Mouse (Mus musculus) brown adipose tissue, adult 24 weeks (tissue): ENCODE measurements around the gene Fyn. TPM values are rescaled to one million over a fixed set of nuclear protein-coding genes. Genes with fewer than 3 reads are reported as not detected.
A peak's percentile ranks its signal among the peaks of the same experiment; 100 is the strongest.

Experiments used
- H3K27ac ChIP-seq: fragments of 200-500 bp; replicated peaks from 2 replicates; pipeline ENCODE4 v1.5.1; 2012; ENCODE audit warnings: low read depth, mild to moderate bottlenecking, low read length
- H3K4me1 ChIP-seq: fragments of 200-500 bp; 2 replicates; pipeline ENCODE4 v1.6.1; 2012; ENCODE audit warnings: low read length, mixed read lengths; ENCODE audit not compliant: control insufficient read depth, insufficient read depth, insufficient read length
- H3K4me3 ChIP-seq: fragments of 200-500 bp; 2 replicates; pipeline ENCODE4 v1.5.1; 2012; ENCODE audit warnings: low read depth, mild to moderate bottlenecking, low read length, moderate library complexity; ENCODE audit not compliant: insufficient read depth
- polyA plus RNA-seq: library from polyadenylated mRNA; stranded (reverse); fragments of >200 nt; gene quantifications from 2 replicates; pipeline ENCODE4 v1.2.4, GENCODE M21; 2012; ENCODE audit not compliant: missing spikeins, insufficient read depth, insufficient read length

The Fyn gene
- polyA plus RNA-seq, 1 experiment, result 7.6 TPM

DNA sequence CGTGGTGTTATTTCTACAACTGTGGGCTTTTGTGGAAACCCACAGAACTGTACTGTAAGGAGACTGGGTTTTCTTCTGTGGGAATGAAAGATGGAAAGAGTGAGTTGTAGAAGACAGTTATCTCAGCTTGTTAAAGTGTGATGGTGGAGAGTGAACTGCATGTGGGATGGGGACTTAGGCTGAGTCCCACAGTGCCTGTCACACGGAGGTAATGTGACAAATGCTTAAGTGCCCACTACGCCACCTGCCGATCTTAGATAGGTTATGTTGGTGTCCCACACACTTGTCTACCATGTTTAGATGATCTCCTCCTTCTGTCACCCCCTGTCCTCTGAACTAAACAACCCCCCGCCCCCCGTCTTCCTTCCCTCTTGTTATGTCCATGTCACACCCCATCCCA is 88.1 kb downstream of the Fyn start:
- no peak overlapping the region for H3K27ac ChIP-seq
- H3K4me1 ChIP-seq, result peaks cover 5% of the 10 kb centered on the region; the same call in 1 of the 2 replicates
- no peak overlapping the region for H3K4me3 ChIP-seq

DNA sequence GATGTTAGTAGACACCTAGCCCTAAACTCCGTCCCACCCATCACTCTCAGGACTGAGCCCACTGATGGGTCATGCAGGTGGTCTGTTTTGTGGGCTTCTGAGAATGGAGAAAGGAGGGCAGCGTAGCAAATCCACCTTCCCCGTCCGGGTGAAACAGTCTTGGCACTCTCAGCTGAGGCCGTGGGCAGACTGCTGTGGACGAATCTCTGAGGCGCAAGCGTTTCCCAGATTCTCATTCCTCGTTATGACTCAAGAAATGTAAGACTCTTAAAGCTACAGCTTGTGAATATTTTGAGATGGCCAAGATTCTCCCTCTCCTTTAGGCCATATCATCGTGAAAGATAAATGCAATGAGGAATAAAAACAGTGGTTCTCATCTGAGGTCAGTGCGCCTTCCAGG is 88.6 kb downstream of the Fyn start:
- peaks cover 6% of the 10 kb centered on the region; the same call in 1 of the 2 replicates for H3K4me1 ChIP-seq
- H3K4me3 ChIP-seq, result no peak overlapping the region
- no peak overlapping the region for H3K27ac ChIP-seq

DNA sequence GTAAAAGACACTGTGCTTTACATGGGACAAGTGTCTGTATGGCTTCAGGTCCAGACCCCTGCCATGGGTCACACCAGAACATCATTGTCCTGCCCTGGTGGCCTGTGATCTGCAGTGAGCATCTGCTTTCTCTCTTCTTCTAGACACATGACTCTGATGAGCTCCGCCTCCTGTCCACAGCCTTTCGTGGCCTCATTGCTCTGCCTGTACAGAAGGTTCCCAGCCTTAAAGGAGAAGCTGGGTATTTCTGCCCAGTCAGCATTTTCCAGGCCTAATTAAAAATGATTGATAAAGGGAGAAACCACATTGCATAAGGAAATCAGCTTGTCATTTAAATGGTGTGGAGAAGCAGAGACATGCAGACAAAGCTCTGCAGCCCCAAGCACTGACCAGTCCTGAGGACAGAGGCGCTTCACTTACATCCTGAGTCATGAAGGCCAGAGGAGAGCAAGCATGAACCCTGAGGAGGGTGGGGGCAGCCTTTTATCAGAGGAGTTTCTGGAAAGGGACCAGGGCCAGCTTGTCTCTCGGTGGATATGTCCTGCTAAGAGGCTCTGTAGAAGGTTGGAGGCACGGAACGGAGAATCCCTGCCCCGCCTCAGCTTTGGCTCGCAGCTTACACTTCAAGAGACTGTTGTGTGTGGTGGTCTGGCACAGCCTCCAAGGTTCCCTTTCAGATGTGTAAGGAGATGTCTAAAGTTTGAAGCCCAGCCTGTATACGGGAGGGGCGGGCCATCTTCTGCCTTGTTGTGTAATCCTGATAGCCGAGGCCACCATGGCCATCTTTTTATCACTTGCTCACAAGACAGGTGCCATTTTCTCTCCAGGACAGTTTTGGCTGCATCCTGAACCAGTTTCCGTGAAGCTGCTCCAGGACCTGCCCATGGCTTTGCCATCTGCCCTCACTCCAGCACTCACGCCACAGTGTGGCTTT is 90.4 kb downstream of the Fyn start:
- Histone ChIP-seq H3K4me1 (0 out of 2 replicates have a peak, but pooled peaks cover 3% of the 10 kb centered on the region), H3K4me3 (no peak overlapping the region), H3K27ac (no peak overlapping the region)

DNA sequence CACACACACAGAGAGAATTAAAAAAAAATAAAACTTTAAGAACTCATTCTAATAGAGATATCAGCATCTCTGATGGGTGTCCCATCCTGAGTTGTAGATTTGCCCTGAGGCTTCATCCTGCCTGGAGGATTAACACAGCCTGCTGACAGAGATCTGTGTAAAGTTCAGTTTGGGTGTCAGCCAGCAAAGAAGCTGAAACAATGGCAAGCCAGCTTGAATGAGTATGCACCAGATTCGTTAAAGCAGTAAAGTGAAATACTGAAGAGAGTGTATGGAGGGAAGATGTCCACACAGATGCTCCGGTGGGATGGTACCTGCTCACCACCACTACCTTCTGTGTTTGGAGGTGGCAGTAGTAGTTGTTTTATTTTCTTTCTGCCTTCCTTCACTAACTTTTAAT is 92.0 kb downstream of the Fyn start:
- no peak overlapping the region for H3K27ac ChIP-seq
- H3K4me3 ChIP-seq, result no peak overlapping the region
- H3K4me1 ChIP-seq, result 0 out of 2 replicates have a peak, but pooled peaks cover 3% of the 10 kb centered on the region

DNA sequence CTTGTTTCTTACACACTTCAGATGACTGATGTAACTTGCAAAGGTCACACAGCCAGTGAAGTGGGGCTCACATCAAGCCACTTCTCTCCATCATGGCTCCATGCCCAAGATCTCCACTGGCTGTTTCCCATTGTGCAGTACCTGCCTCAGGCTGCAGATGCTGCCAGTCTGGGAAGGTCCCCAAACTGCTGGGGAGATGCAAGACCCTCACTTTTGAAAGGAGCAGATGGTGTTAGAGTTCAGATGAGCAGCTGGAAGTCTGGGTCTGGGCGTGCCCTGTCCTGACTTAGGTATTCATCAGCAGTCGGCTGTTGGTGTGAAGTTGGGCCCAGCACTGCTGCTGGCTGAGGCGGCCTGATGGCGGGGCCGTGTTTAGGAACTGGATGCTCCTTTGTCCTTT is 93.3 kb downstream of the Fyn start:
- Histone ChIP-seq H3K4me3 (no peak overlapping the region), H3K27ac (no peak overlapping the region), H3K4me1 (0 out of 2 replicates have a peak, but pooled peaks cover 3% of the 10 kb centered on the region)

DNA sequence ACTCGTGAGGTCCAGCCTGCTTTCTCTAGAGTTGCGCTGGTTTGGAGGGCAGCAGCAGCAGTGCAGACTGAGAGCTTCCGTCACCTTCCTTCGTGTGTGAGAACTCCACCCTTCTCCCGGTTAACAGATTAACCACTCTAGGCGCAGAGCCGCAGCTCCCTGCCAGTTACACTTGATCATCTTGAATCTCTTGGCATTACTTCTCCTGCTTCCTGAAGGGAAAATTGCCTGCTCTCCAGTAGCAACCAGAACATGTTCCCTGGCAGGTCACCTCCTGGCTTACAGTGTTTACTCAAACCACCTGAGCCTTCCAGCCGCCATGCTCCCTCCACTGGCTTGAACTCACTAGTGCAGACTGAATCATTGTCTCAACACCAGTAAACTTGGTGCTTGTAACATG is 94.1 kb downstream of the Fyn start:
- Histone ChIP-seq H3K4me1 (0 out of 2 replicates have a peak, but pooled peaks cover 3% of the 10 kb centered on the region), H3K27ac (no peak overlapping the region)

DNA sequence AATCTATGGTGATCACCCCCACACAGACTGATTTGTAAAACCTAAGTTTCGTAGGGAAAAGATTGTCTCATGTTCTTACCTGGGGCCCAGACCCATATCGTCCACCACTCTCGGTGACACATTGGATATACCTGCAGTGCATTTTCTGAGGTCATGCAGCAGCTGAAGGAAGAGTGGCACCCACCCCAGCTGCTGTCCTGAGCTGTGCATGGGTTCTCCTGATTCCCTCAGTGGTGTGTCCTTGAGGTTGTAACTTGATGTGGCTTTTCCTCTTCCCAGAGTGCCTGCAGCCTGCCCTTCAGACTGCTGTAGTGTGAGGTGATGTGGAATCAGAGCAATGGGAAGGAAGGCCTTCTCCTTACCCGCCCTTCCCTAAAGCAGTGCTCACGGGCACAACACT is 95.7 kb downstream of the Fyn start:
- Histone ChIP-seq H3K27ac (no peak overlapping the region), H3K4me3 (no peak overlapping the region), H3K4me1 (0 out of 2 replicates have a peak, but pooled peaks cover 3% of the 10 kb centered on the region)

More for the DNA sequence above, 94.1 kb downstream of the Fyn start:
- H3K4me3 ChIP-seq, result no peak overlapping the region

DNA sequence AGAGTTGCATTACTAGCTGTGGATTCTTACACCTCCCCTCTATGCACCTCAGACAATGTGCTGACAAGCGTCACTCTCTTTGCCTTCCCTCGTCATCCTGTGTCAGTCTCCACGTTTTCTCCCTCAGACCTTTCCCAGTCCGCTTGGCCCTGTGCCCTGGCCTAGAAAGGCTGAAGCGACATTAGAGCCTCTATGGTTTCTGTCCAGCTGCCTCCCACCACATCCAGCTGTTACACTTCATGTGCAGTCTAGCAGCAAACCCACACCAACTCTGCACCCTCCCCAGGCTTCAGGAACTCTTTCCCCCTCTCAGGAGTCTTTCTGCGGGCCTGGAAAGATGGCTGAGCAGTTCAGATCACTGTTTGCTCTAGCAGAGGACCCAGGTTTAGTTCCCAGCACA is 98.7 kb downstream of the Fyn start:
- Histone ChIP-seq H3K4me3 (no peak overlapping the region), H3K27ac (no peak overlapping the region)

DNA sequence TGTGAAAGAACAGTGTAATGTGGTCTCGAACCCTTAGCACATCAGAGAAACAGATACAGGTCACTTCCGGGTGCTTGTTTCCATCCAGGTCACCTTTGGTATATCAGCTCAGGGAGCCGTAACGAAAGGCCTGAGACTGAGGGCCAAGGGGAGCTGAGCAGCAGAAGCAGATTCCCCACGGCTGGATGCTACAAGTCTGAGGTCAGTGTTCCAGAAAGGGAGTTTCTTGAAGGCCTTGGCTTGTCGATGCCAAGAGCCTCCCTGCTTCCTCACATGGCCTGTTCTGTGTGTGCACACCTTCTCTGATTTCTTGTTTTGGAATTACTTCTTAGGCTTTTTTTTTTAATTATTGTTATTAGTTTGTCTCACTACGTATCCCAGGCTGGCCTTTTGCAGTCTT is 99.2 kb downstream of the Fyn start:
- no peak overlapping the region for H3K27ac ChIP-seq
- H3K4me3 ChIP-seq, result no peak overlapping the region
- peaks cover 5% of the 10 kb centered on the region for H3K4me1 ChIP-seq

More for the DNA sequence above, 98.7 kb downstream of the Fyn start:
- peaks cover 5% of the 10 kb centered on the region; the same call in 1 of the 2 replicates for H3K4me1 ChIP-seq

DNA sequence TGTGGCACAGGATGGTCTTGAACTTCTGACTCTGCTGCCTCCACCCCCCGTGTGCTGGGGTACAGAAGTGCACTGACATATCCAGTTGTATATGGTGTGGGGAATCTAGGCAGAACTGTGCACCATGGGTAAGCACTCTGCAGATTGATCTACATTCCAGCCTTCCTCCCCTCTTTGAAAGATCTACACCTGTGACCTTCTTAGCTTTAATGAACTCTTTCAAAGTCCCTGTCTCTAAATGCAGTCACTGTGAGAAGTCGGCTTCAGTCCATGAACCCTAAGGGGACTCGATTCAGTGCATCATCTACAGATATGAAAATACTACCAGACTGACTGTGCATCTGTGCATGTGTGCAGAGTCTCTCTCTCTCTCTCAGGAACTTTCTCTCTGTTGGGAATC is 99.9 kb downstream of the Fyn start:
- no peak overlapping the region for H3K4me3 ChIP-seq
- peaks cover 7% of the 10 kb centered on the region for H3K4me1 ChIP-seq
- no peak overlapping the region for H3K27ac ChIP-seq

DNA sequence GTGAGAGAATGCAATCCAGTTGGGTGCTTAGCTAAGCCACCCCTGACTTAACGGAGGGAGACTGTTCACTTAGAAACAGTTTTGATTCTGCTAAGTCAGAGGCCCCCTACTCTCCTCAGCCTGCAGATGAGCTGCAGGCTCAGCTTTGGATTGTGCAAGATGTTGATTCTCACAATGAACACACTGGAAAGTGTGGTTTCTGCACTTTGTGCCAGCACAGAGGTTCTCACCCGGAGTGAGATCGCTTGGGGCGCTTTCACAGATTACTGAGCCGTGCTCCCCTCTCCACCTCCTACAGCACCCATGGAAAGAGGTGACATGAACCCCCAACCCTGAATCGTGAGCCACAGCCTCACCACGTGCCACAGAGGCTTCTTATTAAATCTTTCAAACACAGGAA is 100.7 kb downstream of the Fyn start:
- H3K4me3 ChIP-seq, result no peak overlapping the region
- H3K4me1 ChIP-seq, result peaks cover 7% of the 10 kb centered on the region
- H3K27ac ChIP-seq, result no peak overlapping the region

DNA sequence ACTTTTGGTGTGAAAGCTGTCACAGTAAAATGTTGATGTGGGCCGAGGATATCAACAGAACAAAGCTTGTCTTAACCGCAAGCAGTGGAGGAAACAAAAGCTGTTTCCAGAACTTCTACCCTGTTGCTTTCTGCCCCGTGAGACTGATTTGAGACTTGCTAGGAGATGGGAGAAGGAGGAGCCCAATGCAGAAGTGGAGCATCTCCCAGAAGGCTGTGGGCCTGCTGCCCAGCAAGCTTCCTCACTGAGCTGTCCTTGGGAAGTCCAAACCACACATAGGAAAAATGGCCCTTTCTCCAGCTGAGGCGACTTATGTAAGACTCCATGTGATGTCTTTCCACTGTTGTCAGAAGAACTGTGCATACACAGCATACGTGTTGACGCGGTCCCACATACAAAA is 101.7 kb downstream of the Fyn start:
- peaks cover 7% of the 10 kb centered on the region for H3K4me1 ChIP-seq
- no peak overlapping the region for H3K4me3 ChIP-seq
- peak overlapping the region; percentile 39; the same call in 1 of the 2 replicates for H3K27ac ChIP-seq

DNA sequence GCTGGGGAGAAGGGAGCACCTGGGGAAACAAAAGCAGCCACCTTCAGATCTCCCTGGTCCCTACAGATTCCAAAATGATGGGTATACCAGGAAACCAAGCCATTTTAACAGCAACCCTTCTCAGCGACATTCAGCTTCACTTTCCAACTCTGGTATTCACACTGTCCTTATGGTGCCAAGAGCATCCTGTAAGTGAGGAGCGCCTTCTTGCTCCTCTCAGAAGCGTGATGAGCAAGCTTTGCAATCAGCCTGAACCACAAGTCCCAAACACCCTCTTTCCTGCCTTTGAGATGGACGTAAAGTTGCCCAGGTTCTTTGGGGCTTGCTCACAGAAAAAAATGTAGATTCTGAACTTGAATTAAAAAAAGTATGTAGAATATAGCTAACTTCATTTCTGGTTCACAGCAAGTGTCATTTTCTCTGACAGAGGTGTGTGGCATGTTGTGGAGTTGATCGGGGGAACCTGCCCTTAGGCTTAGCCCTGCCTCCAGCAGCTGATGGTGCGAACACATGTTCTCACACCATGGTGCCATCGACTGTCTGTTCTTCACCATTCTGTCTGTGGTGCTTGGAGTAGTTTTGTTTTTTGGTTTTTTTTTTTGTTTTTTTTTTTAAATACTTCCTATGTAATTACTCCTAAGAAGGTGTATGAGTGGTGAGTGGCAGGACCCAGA is 102.5 kb downstream of the Fyn start:
- H3K4me3 ChIP-seq, result no peak overlapping the region; the same call in 1 of the 2 replicates

DNA sequence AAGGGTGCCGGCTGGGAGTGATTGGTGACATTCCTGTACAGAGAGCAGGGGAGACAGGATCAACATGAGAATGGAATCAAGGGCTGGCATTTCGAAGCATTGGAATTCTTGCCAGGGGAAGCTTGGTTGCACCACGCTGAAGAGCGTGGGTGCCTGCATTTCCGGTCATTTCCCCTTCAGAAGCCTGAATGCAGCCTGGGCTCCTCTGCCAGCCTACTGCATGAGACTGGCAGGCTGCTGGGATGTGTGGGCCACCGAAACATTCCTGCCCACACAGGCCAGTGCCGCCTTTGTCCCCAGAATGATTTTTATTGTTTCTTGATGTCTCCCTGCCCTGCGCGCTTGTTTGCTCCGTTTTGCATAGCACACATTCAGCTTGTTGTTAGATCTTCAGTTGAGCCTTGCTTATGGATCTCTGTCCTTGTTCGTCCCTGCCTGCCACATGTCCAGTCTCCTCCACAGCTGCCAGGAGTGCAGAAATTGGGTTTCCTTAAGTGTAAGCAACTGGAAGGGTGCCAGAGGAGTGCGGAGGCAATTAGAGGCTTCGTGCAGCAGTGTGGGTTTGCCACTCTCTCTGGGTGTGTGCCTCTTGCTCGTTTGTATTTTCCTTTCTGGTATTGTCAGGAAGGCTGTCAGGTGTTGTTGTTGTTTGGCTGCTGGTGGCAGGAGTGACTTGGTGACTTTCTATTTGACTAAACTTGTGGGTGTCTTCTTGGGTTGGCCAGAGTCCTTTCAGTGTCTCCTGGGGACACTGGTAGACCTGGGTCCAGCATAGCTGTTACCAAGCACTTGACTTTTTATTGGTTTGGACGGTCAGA is 103.3 kb downstream of the Fyn start:
- Histone ChIP-seq H3K4me1 (peaks cover 7% of the 10 kb centered on the region), H3K4me3 (peak overlapping the region; percentile 41), H3K27ac (no peak overlapping the region)

More for the DNA sequence above, 102.5 kb downstream of the Fyn start:
- H3K27ac ChIP-seq, result peak overlapping the region; percentile 0; the same call in 1 of the 2 replicates
- peaks cover 7% of the 10 kb centered on the region for H3K4me1 ChIP-seq

DNA sequence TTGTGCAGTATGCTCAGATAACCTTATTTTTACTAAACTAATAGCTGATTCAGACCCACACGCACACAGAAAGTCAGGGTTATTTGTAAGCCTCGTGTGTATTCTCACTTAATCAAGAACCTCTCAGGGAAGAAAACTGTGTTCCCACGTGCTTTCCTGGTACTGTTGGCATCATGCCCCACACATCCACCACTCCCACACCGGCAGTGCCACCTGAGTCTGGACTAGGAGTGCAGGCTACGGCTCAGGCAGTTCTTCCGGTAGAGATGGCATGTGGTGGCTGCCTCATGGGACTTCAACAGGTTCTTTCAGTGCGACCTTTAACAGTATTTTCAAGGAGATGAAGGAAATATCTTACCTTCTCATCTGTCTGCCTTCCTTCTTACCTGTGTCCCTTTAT is 104.3 kb downstream of the Fyn start:
- H3K27ac ChIP-seq, result no peak overlapping the region

More for the DNA sequence above, 104.3 kb downstream of the Fyn start:
- Histone ChIP-seq H3K4me1 (peaks cover 7% of the 10 kb centered on the region), H3K4me3 (no peak overlapping the region)
